Mouse (Mus musculus): ENCODE data around the gene Grik4.

The Grik4 gene

DNA sequence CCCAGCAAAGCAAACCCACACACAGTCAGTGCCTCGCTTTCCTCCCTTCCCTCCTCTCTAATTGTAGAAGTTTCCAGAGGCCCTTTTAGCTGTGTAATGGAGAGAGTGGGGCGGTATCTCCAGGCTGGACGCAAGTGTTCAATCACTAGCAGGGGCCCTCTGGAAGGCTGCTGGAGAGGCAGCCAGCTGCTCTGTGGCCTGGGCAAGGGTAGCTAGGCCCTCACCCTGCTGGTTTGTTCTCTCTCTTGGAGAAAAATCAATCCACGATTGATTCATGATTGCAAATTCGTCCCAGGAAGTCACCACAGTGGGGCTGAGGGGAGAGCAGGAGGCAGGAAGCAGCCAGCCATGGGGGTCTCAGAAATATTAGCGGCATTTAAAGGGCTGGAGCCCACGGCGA, 271.3 kb downstream of the Grik4 start:
- no peak for DNase-seq (ENCODE audit: low read depth)

DNA sequence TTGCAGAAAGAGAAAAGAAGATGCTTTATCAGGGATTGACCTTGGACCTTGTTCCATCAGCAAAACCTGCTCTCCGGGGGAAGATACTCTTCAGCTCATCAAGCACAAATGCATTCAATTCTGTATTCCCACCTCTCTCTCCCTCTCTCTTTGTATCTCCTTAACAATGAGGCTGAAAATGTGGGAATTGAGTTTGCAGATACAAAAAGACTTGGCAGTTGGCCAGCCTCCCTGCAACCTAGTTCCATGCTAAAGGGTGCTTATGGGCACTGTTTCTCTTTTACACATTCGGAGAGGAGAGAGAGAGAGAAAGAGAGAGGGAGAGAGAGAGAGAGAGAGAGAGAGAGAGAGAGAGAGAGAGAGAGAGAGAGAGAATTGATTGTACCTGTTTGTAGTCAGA, 273.7 kb downstream of the Grik4 start:
- DNase-seq (ENCODE audit: low read depth): no peak

GRCm38 (mm10) chr9:42661481-42661880, 282.8 kb downstream of the Grik4 start:
- no peak for DNase-seq (ENCODE audit: low read depth)

DNA sequence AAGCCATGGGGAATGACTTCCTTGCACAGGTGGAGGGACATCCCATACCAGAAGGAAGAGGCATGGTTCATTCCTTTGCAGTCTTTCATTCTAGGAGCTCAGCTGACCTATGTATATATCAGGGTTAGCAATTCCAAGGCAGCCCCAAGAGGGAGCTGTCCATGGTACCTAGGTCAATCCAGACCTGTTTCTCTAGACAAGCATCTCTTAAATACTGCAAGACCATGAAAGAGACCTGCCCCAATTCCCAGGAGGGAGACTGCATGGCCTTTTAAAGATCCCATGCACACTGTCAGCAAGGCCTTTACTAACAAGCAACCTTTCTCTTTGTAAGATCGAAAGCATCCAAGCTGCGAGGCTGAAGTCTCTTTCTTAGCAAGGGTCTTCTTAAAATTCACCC, 291.5 kb downstream of the Grik4 start:
- peak; percentile 73 for DNase-seq (ENCODE audit: low read depth)

DNA sequence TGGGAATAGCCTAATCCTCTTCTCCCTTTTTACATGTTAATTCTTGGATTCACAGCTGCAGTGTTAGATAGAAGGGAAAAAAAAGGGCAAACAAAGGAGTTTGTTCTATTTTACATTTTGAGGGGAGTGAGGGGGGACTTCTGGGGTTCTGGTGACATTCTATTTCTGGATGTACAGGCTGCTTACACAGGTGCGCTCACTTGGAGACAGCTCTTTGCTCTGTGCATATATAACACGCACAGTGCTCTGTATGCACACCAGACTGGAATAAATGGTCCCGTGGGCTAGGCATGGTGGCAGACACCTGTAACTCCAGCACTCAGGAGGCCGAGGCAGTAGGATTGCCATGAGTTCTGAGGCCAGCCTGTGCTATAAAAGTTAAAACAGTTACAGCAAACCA, 292.0 kb downstream of the Grik4 start:
- DNase-seq (ENCODE audit: low read depth): no peak

- no peak for DNase-seq (ENCODE audit: low read depth)
Measured at GRCm38 (mm10) chr9:42649872-42650271, 294.4 kb downstream of the Grik4 start.

GRCm38 (mm10) chr9:42648051-42648450, 296.2 kb downstream of the Grik4 start:
- no peak for DNase-seq (ENCODE audit: low read depth)

DNA sequence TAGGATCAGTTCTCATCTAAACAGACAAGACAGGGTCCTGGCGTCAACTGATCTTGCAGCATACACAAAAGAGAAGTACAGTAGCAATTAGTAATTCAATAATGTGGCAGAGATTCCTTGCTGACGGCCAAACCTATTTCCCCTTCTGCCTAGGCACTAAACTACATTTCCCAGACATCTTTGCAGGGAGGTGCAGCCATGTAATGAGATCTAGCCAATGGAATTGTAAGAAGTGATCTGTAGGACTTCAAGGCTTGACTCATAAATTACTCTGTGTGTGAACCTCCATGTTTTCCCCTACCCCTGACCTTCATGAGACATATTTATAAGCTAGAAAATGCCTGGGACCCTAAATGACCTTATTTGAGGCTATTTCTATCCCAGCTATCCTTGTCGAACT, 296.7 kb downstream of the Grik4 start:
- no peak for DNase-seq (ENCODE audit: low read depth)

DNA sequence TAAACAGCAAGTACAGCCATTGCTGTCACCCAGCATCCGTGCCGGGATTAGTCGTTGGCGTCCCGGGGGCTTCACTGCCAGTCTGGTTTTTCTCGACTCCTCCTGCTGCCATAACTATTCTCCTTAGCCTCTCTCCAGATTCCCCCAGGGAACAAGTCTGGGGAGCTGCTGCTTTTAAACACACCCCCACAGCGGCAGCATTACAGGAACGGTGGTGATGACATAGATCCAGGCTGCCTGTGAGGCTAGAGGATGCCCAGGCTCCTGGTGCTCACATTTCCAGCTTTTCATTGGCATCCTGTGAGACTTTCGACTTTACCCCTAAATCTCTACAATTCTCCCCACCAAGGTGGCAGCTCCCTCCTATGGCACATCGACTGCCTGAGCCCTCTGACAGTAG, 297.5 kb downstream of the Grik4 start:
- no peak for DNase-seq (ENCODE audit: low read depth)

- no peak for DNase-seq (ENCODE audit: low read depth)
Measured at GRCm38 (mm10) chr9:42645161-42645560, 299.1 kb downstream of the Grik4 start.

DNA sequence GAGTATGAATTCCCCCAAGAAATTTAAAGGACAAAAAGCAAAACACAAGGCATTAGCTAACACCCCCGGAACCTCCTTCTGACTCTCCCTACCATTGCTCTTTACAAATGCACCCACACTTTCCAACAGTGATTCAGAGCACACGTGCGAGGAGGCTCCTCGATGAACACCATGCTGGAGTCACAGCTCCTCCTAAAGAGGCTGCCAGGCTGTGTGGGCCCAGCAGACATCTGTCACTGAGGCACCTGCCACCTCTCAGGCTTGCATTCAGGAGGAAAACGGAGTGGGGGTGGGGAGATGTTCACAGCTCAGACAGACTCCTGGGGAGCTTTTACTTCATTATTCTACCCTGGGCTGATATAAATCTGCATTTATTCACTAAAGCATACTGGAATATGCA, 301.5 kb downstream of the Grik4 start:
- DNase-seq (ENCODE audit: low read depth): no peak

GRCm38 (mm10) chr9:42641550-42642117, 302.7 kb downstream of the Grik4 start:
- no peak for DNase-seq (ENCODE audit: low read depth)

- DNase-seq (ENCODE audit: low read depth): no peak
Measured at GRCm38 (mm10) chr9:42636446-42636845, 307.8 kb downstream of the Grik4 start.

- no peak for DNase-seq (ENCODE audit: low read depth)
Measured at GRCm38 (mm10) chr9:42631479-42631878, 312.8 kb downstream of the Grik4 start.

- DNase-seq (ENCODE audit: low read depth): no peak
Measured at GRCm38 (mm10) chr9:42627634-42628033, 316.7 kb downstream of the Grik4 start.

DNA sequence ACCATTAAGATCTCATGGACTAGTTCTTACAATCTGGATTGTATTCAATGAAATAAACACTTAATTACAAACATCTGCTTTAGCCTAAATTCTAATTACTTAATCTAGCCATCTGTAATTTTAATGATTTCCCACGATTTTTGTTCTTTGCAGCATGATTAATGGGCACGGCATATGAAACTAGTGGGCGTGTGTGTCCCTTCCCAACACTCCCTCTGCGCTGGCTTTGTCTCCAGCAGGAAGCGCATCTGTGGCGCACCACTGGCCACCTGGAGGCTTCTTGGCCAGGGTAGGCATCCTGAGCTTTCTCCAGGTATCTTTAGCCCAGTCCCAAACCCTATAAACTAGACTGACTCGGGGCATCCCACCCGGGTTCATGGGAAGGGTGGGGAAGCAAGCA, 317.1 kb downstream of the Grik4 start:
- no peak for DNase-seq (ENCODE audit: low read depth)

- DNase-seq (ENCODE audit: low read depth): no peak
Measured at GRCm38 (mm10) chr9:42626226-42626775, 318.0 kb downstream of the Grik4 start.

GRCm38 (mm10) chr9:42614409-42614808, 329.9 kb downstream of the Grik4 start:
- DNase-seq (ENCODE audit: low read depth): no peak

GRCm38 (mm10) chr9:42613827-42614226, 330.5 kb downstream of the Grik4 start:
- no peak for DNase-seq (ENCODE audit: low read depth)

DNA sequence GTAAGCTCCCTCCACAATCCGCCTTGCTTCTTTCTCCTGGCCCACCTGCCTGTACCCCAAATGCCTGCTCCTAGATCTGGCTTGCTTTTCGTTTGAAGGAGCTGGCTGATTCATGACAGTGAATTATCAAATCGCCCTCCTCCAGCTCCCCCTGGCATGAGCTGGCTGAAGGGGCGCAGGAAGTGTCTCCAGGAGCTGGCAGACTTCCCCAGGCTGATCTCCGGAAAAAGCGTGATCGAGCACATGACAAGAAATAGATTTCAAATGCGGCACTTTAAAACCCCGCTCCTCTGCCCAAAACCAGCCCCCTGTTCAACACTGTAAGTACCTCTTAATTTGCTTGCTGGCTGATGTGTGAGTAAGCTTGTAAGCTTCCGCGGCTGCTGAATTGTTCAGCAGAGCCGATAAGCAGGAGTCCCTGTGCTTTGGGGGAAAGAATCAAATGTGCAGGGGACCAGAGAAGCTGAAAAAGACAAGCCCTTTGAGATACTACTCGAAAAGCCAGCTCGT, 331.8 kb downstream of the Grik4 start:
- DNase-seq (ENCODE audit: low read depth): no peak

- peak; percentile 6 for DNase-seq (ENCODE audit: low read depth)
Measured at GRCm38 (mm10) chr9:42601445-42601844, 342.8 kb downstream of the Grik4 start.

DNA sequence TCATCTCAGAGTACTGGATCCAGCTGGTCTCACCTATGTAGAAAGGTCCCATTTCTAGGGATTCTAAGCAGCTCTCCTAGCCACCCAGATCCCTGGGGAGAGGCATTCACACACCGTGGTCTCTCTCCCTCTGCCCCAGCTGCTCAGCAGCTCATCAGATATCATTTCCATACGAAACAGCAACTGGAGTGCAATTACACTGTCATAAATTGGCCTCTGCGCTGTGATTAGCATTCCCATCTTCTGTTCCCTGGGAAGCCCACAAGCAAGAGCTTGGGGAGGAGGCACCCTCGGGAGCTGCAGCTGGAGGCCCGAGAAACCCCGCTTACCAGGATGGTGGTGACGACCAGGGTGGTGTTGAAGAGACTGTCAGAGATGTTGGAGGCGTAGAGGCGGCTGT, 346.8 kb downstream of the Grik4 start:
- DNase-seq (ENCODE audit: low read depth): no peak

- DNase-seq (ENCODE audit: low read depth): no peak
Measured at GRCm38 (mm10) chr9:42578511-42578910, 365.8 kb downstream of the Grik4 start.

GRCm38 (mm10) chr9:42578106-42578505, 366.2 kb downstream of the Grik4 start:
- DNase-seq (ENCODE audit: low read depth): no peak
